In the genomic region with DNA sequence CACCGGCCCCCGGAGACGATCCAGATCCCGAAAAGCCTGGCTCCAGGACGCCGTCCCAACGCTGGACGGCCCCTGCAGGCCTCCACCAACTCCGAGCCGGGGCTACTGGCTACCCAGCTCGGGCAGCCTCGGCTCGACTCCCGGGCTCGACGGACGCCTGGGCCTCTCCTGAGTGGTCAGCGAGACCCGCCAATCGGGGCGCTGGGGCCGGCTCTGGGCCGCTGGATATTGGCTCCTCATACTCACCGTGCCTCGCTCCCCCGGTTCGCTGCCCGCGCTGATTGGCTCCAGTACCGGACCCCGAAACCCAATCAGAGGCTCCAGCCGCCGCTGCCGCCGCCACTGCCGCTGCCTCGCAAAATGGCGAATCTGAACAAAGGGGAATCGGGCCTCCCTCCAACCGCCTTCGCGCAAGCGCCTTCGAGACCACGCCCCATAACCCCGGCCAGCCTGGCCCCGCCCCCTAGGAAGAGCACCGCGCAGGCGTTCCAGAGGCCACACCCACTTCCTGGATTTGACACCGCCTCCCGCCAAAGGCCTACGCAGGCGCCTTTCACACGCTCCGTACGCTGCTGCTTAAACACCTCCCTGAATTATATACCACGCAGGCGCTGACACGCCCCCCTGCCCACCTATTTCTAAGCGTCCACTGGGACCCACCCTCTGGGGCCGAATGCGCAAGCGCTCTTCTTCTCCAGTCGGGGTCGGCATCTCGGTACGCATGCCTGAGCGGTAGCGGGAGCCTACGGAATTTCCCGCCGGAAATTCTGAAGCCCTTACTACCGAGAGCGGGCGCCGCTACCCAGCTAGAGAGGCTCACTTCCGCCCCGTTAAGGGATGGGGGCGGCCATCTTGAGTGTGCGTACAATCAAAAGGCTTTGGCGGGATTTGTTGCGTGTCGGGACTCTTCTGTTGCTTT, we compare ENCODE assay signal across 7 mouse cellular contexts. TPM values are rescaled to one million over a fixed set of nuclear protein-coding genes. Genes with fewer than 3 reads are reported as not detected.
DNase-seq lines count a peak whose midpoint lies in the region; ATAC-seq lines count a peak whose summit lies in the region.

A gene (minus strand): TSS at position 527 of the 919 bp plus-strand sequence.
A gene (plus strand): TSS at position 635 of the 919 bp plus-strand sequence.

- H3K36me3 ChIP-seq in intestine, embryonic 16.5 days (ENCODE audit: control insufficient read depth, insufficient read depth, low read length): peaks cover 5% of the 10 kb centered on the region; the same call in 1 of the 2 replicates
- H3K36me3 ChIP-seq in midbrain, embryonic 11.5 days (ENCODE audit: control insufficient read depth, insufficient read depth, low read length): no peaks in the 10 kb centered on the region

- peak; percentile 100 for DNase-seq in adrenal gland, adult 8-10 months
- DNase-seq in embryo, embryonic 9.5 days (ENCODE audit: extremely low spot score): peak; percentile 100
- peak; percentile 100 for DNase-seq in gastrocnemius, postnatal 4 days (ENCODE audit: low spot score in 2 of 2)
- peak; percentile 100 for DNase-seq in left cerebral cortex, postnatal 36 days (ENCODE audit: low spot score in 2 of 2)
- peak; percentile 100 for DNase-seq in midbrain, embryonic 11.5 days (ENCODE audit: low spot score, missing footprints)
- peak; percentile 100 for DNase-seq in skeletal muscle tissue, adult 2 months (ENCODE audit: low read depth, low spot score)

- H3K9me3 ChIP-seq in intestine, embryonic 16.5 days (ENCODE audit: control insufficient read depth, low read length): no peaks in the 10 kb centered on the region
- H3K9me3 ChIP-seq in midbrain, embryonic 11.5 days (ENCODE audit: control insufficient read depth, low read length): no peaks in the 10 kb centered on the region

- peaks cover 17% of the 10 kb centered on the region for H3K4me1 ChIP-seq in intestine, embryonic 16.5 days (ENCODE audit: control insufficient read depth, insufficient read depth, low read length)
- peaks cover 21% of the 10 kb centered on the region for H3K4me1 ChIP-seq in midbrain, embryonic 11.5 days (ENCODE audit: control insufficient read depth, insufficient read depth, low read length)

- no peaks in the 10 kb centered on the region for H3K27me3 ChIP-seq in intestine, embryonic 16.5 days (replicated peaks; ENCODE audit: control insufficient read depth, insufficient read depth, low read length)
- no peaks in the 10 kb centered on the region for H3K27me3 ChIP-seq in midbrain, embryonic 11.5 days (ENCODE audit: control insufficient read depth, insufficient read depth, low read length)

- H3K4me3 ChIP-seq in intestine, embryonic 16.5 days (ENCODE audit: low read length): peak within 1 kb of the TSS; percentile 89
- peak within 1 kb of the TSS; percentile 91 for H3K4me3 ChIP-seq in midbrain, embryonic 11.5 days (ENCODE audit: low read depth, low read length)

- H3K4me2 ChIP-seq in intestine, embryonic 16.5 days (ENCODE audit: low read depth, low read length): peak within 1 kb of the TSS; percentile 71
- H3K4me2 ChIP-seq in midbrain, embryonic 11.5 days: peak within 1 kb of the TSS; percentile 67

- H3K27ac ChIP-seq in intestine, embryonic 16.5 days (ENCODE audit: low read length): peak within 1 kb of the TSS; percentile 100
- H3K27ac ChIP-seq in midbrain, embryonic 11.5 days (ENCODE audit: low read depth, low read length): peak within 1 kb of the TSS; percentile 100

- peak within 1 kb of the TSS; percentile 99 for H3K9ac ChIP-seq in intestine, embryonic 16.5 days (ENCODE audit: low read depth, low read length)
- H3K9ac ChIP-seq in midbrain, embryonic 11.5 days (ENCODE audit: low read length): peak within 1 kb of the TSS; percentile 99

- peak; percentile 97 for ATAC-seq in intestine, embryonic 16.5 days
- ATAC-seq in midbrain, embryonic 11.5 days (ENCODE audit: low FRiP score): peak; percentile 97

- intact Hi-C loops in left cerebral cortex, postnatal 36 days (cut with DNase I): loop anchor here (5.0 to 10.0 kb wide), 3 partner anchors 72 to 995 kb away; no protein-coding TSS in a partner anchor

- under 1% methylated on average over 84 of the region's 84 CpGs for WGBS in intestine, embryonic 16.5 days
- under 1% methylated on average over 82 of the region's 84 CpGs for WGBS in midbrain, embryonic 11.5 days

RNA-seq across cellular contexts. Expression of the first gene that starts in this region (rescaled TPM):
- 10 to 100 TPM; 33.2 to 45.6 (median 40.9) TPM for total RNA-seq in adrenal gland, adult 8-10 months (2022)
- total RNA-seq in gastrocnemius, postnatal 4 days (2021): 10 to 100 TPM; 26.9 to 29.3 TPM
- polyA plus RNA-seq in intestine, embryonic 16.5 days (2015; fragmentation: Nextera tagmentation; extraction: Ambion mirVana): 9.3 and 10.8 TPM in 2 replicates
- total RNA-seq in left cerebral cortex, postnatal 36 days (2021): 10 to 100 TPM; 25.4 to 27.9 TPM
- polyA plus RNA-seq in midbrain, embryonic 11.5 days (2014; fragmentation: Nextera tagmentation; extraction: Ambion mirVana): 18.4 and 19.4 TPM in 2 replicates

RNA-seq across cellular contexts. Expression of the second gene that starts in this region (rescaled TPM):
- total RNA-seq in adrenal gland, adult 8-10 months (2022): 10 to 100 TPM; 21.6 to 27.2 (median 25.7) TPM
- total RNA-seq in gastrocnemius, postnatal 4 days (2021): 10 to 100 TPM; 11.7 to 13.4 TPM
- 62.7 and 70.6 TPM in 2 replicates for polyA plus RNA-seq in intestine, embryonic 16.5 days (2015; fragmentation: Nextera tagmentation; extraction: Ambion mirVana)
- 10 to 100 TPM; 10.9 to 13.0 TPM for total RNA-seq in left cerebral cortex, postnatal 36 days (2021)
- polyA plus RNA-seq in midbrain, embryonic 11.5 days (2014; fragmentation: Nextera tagmentation; extraction: Ambion mirVana): 95.9 and 101 TPM in 2 replicates

Comparison
In these comparisons a context has a peak if more than half of its experiments do, and no peak if none do; other contexts are left out.
1. Peak in every context shown above with its lines: DNase-seq, ATAC-seq, H3K4me3 ChIP-seq and H3K27ac ChIP-seq.